Mouse (Mus musculus) intestine, postnatal 0 days (tissue): ENCODE results near the gene Glrx3. TPM values are rescaled to one million over a fixed set of nuclear protein-coding genes. Genes with fewer than 3 reads are reported as not detected.

ENCODE experiments used
- ATAC-seq: fragments of 200-750 bp; cut with Nextera tagmentation; 2 replicates; pipeline ENCODE4 v1.8.0; 2017; ENCODE audit warnings: mild to moderate bottlenecking, moderate TSS enrichment, moderate library complexity
- H3K27ac ChIP-seq: fragments of 300-500 bp; sonication (generic); 2 replicates; pipeline ENCODE4 v1.5.1; 2014; ENCODE audit warnings: mild to moderate bottlenecking, low read depth, low read length, moderate library complexity
- H3K27me3 ChIP-seq: fragments of 300-500 bp; sonication (generic); replicated peaks from 2 replicates; pipeline ENCODE4 v1.6.1; 2014; ENCODE audit warnings: low read length, mixed read lengths; ENCODE audit not compliant: control insufficient read depth, insufficient read depth
- H3K36me3 ChIP-seq: fragments of 300-500 bp; sonication (generic); 2 replicates; pipeline ENCODE4 v1.6.1; 2014; ENCODE audit warnings: mild to moderate bottlenecking, moderate library complexity; ENCODE audit not compliant: control insufficient read depth, insufficient read depth
- H3K4me1 ChIP-seq: fragments of 300-500 bp; sonication (generic); replicated peaks from 2 replicates; pipeline ENCODE4 v1.6.1; 2014; ENCODE audit warnings: antibody characterized with exemption, low read length, mixed read lengths; ENCODE audit not compliant: control insufficient read depth, insufficient read depth
- H3K4me2 ChIP-seq: fragments of 300-500 bp; sonication (generic); replicated peaks from 2 replicates; pipeline ENCODE4 v1.6.1; 2014; ENCODE audit warnings: low read depth, mild to moderate bottlenecking, moderate library complexity
- H3K4me3 ChIP-seq: fragments of 300-500 bp; sonication (generic); 2 replicates; pipeline ENCODE4 v1.5.1; 2014; ENCODE audit warnings: low read depth, low read length
- H3K9ac ChIP-seq: fragments of 300-500 bp; sonication (generic); 2 replicates; pipeline ENCODE4 v1.6.1; 2014; ENCODE audit warnings: mild to moderate bottlenecking, low read depth, low read length
- H3K9me3 ChIP-seq: fragments of 300-500 bp; sonication (generic); 2 replicates; pipeline ENCODE4 v1.6.1; 2016; ENCODE audit warnings: mixed run types; ENCODE audit not compliant: control insufficient read depth
- CTCF ChIP-seq: sonication (generic); IDR thresholded peaks from 2 replicates; pipeline ENCODE4 v1.5.1; 2016; ENCODE audit warnings: low read depth, mild to moderate bottlenecking, control low read depth, antibody characterized with exemption, moderate library complexity
- WGBS: fragments of 180-500 bp; shearing (Covaris S2); extraction: QIAGEN DNeasy Blood & Tissue Kit; methylation state at CpG from one replicate; pipeline ENCODE4 v1.1.7; 2014; 5-methylcytosine and 5-hydroxymethylcytosine counted together
- polyA plus RNA-seq: library from polyadenylated mRNA; unstranded; fragments of >200 nt; fragmentation: Nextera tagmentation; extraction: Ambion mirVana; gene quantifications from 2 replicates; pipeline ENCODE4 v1.2.1, GENCODE M21; 2015

The Glrx3 gene
- polyA plus RNA-seq, 1 experiment from 2014 or later = 127 TPM

DNA sequence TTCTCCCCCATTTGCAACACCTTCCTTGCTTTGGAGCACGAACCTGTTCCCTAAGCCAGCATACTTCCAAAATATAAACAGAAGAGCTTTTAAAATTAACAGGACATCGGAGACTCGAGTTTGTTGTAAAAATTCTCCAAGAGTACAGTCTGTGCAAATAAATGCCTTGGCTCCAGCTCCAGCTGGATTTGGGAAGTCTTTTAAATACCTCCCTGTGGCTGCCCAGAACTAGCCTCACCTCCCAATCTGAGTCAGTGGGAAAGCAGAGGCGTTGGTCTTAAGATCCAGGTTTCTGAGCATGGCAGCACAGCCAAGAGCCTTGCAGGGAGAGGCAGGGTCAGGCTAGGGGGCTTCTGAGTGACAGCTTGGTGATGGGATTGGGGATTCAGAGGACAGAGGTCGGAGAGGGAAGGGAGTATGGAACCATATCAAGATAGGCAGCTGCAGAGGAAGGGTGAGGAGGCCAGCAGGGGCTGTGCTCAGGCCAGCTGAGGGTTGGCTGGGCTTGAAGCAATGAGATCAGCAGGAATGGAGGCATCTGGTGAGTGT is 80.7 kb downstream of the Glrx3 start:
- WGBS = 34% methylated on average over 5 of the region's 5 CpGs
- Histone ChIP-seq H3K4me2 (no peak overlapping the region), H3K36me3 (no peaks in the 10 kb centered on the region), H3K27me3 (no peaks in the 10 kb centered on the region), H3K4me3 (no peak overlapping the region), H3K4me1 (no peaks in the 10 kb centered on the region), H3K27ac (no peak overlapping the region), H3K9ac (no peak overlapping the region), H3K9me3 (no peaks in the 10 kb centered on the region)
- no peak for TF ChIP-seq CTCF
- ATAC-seq = no peak

Other genes starting within 250 kb of the Glrx3 start
- 0.31 and 0.41 TPM in 2 replicates for gene Ebf3, start 123.2 kb upstream of the Glrx3 start, polyA plus RNA-seq
- 28.3 and 29.8 TPM in 2 replicates for gene 9430038I01Rik, start 26.9 kb upstream of the Glrx3 start, polyA plus RNA-seq